Mouse (Mus musculus) naive thymus-derived CD4-positive, alpha-beta T cell, adult 2 months (primary cell): Measurements from ENCODE around the gene Cdc20b.

Experiments
- DNase-seq: peaks from one replicate; pipeline ENCODE4 v3.0.0-alpha.2; 2011; ENCODE audit warnings: low read depth

The Cdc20b gene

GRCm38 (mm10) chr13:113034950-113035421 lies at the start of gene Cdc20b:
Cdc20b (plus strand) TSS chr13:113035111.
- peak; percentile 87 for DNase-seq

DNA sequence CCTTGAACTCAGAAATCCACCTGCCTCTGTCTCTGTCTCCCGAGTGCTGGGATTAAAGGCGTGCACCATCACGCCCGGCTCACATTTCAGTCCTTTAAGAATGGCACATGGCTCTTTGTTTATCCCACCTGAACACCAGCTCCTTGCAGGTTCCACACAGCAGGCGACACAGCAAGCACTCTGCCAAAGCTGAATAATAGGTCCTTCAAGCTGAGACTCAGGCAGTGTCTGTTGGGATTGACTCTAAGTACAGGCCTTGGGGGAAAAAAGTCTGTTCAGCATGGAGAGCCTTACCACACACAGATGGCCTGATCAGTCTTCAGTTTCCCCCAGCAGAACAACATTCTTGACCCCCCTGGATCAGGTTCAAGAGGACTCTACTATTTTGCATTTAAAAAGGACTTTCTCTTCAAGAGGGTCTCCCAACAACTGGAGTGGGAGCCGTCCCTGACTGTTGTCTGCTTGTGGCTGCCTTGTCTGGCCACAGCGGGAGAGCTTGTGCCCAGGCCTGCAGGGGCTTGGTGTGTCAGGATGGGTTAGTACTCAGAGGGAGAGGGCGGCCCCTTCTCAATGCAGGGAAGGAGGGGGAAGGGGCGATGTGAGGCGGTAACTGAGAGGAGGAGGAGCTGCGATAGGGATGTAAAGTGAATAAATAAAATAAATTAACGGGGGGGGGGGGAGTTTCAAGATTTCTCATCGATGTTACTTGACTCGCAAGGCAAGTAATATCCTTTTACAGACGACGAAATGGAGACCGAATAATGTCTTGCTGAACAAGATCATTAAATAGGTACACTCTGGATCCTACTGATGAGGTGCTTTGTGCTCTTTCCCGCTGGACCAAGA lies 49.1 kb upstream of the Cdc20b start:
- DNase-seq, result no peak

DNA sequence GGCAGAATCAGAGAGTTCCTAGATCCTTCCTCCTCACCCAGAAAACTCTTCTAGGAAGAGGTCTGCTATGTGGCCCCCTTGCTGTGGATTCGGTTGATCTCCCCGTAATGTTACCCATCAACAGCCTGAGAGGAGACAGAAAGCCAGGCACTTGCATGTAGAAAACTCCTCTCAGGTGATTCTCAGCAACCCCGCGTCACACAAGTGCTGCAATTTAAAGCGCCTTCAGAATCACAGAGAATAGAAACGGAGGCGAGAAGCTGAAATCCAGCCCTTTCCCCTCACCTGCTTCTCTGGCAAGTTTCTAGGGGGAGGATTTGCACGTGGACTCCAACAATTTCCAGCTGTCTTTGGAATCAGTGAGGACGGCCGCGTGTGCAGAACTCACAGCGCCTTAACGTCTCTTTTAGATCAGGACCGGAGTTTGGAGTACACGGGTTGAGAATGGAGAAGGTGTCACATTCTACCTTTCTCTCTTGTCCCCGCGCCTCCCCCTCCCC lies 48.4 kb upstream of the Cdc20b start:
- peak; percentile 36 for DNase-seq

DNA sequence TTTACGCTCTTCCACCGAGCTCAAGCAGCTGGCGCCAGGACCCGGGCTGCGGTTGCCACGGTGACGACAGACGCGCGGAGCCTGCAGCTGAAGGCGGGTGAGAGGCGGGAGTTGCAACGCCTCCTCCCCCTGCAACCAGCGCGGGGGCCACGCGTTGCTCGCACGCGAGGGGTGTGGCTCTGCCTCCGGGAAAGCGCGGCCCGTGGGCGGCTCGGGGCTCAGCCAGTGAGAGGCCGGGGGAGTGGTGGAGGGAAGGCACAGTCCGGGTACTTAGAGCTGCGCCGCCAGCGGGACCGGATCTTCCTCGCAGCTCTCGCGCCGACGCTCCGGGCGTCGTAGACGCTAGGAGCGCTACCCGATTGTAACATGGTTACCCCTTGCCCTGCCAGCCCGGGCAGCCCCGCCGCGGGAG lies 47.4 kb upstream of the Cdc20b start, which contains the start of gene Ccno:
TSS of gene Ccno (plus strand) at position 271 of the 412 bp plus-strand sequence.
- DNase-seq, result peak; percentile 96

DNA sequence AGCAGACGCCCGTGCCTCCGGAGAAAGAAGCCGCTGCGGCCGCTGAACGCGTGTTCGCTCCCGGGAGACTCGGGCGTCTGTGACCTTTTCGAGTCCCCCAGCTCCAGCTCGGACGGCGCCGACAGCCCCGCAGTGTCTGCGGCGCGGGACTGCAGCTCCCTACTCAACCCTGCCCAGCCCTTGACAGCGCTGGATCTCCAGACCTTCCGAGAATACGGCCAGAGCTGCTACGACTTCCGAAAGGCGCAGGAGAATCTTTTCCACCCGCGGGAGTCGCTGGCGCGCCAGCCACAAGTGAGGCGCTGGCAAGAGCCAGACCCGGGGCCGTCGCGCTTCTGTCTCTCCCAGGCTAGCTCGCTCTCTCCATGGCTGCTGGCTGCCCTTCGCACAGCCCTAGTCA lies 46.9 kb upstream of the Cdc20b start:
- DNase-seq, result no peak

- DNase-seq, result peak; percentile 49
These were observed 46.0 kb upstream of the Cdc20b start for GRCm38 (mm10) chr13:112988866-112989265.

DNA sequence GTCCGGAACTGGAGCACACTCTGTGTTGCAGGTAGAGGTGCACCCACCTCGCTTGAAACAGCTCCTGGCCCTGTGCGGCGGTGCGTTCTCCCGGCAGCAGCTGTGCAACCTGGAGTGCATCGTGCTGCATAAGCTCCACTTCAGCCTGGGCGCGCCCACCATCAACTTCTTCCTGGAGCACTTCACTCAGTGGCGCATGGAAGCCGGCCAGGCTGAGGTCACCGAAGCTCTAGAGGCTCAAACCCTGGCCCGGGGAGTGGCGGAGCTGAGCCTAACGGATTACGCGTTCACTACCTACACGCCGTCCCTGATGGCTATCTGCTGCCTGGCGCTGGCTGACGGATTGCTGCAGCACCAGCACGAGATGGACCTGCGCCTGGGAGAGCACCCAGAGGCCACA lies 45.4 kb upstream of the Cdc20b start:
- DNase-seq, result no peak

- no peak for DNase-seq
These were observed 44.6 kb upstream of the Cdc20b start for GRCm38 (mm10) chr13:112990346-112990745.

- peak; percentile 56 for DNase-seq
These were observed 41.3 kb upstream of the Cdc20b start, which contains the start of gene Mcidas for GRCm38 (mm10) chr13:112993531-112994152. Mcidas (plus strand) TSS chr13:112993845.

GRCm38 (mm10) chr13:112994191-112994590 lies 40.7 kb upstream of the Cdc20b start:
- peak; percentile 86 for DNase-seq

GRCm38 (mm10) chr13:112996407-112996806 lies 38.5 kb upstream of the Cdc20b start:
- no peak for DNase-seq

- DNase-seq, result no peak
These were observed 37.5 kb upstream of the Cdc20b start for GRCm38 (mm10) chr13:112997369-112997768.

DNA sequence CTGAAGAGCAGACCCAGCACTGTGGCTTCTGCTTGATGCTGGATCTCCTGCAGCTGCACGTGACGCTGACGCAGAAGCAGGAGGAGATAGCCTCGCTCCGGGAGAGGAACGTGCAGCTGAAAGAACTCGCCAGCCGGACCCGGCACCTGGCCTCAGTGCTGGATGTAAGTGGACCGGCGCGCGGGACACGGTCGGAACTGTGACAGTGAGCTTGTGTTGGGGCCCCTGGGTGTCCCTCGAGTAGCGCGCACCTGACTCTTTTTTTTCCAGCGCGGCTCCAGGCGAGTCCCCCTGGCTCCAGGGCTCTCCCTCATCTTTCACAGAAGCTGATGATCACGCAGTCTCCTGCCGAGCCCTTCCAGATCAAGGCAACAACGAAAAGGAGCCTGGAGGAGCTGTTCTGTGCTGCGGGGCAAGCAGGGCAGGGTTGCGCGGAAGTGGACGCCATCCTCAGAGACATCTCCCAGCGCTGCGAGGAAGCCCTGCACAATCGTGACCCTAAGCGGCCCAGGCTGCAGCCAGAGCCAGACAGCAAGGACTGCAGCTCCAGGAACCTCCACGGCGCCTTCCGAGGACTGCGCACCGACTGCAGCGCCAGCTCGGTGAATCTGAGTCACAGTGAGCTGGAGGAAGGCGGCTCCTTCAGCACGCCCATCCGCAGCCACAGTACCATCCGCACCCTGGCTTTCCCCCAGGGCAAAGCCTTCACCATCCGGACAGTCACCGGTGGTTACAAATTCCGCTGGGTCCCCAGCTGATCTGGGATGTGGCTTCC lies 36.3 kb upstream of the Cdc20b start:
- peak; percentile 47 for DNase-seq

DNA sequence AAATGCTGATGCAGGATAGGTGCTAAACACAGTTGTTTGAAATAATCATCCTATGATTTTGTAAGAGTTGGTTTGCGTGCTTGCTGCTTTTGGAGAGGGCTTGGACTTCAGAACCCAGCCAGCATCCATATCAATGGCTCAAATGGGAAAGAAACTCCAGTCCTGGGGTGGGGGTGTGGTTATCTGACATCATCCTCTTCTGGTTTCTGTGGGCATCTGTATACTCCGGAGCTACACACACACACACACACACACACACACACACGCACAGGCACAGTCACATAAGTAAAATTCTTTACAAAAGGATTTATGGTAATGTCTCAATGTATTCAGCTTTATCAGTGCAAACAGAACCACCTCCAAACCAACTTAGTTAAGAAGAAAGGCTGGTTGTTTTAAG lies 34.8 kb upstream of the Cdc20b start:
- no peak for DNase-seq

- no peak for DNase-seq
These were observed 34.2 kb upstream of the Cdc20b start for GRCm38 (mm10) chr13:113000576-113001318.

- DNase-seq, result no peak
These were observed 22.2 kb upstream of the Cdc20b start for GRCm38 (mm10) chr13:113012683-113013082.

DNA sequence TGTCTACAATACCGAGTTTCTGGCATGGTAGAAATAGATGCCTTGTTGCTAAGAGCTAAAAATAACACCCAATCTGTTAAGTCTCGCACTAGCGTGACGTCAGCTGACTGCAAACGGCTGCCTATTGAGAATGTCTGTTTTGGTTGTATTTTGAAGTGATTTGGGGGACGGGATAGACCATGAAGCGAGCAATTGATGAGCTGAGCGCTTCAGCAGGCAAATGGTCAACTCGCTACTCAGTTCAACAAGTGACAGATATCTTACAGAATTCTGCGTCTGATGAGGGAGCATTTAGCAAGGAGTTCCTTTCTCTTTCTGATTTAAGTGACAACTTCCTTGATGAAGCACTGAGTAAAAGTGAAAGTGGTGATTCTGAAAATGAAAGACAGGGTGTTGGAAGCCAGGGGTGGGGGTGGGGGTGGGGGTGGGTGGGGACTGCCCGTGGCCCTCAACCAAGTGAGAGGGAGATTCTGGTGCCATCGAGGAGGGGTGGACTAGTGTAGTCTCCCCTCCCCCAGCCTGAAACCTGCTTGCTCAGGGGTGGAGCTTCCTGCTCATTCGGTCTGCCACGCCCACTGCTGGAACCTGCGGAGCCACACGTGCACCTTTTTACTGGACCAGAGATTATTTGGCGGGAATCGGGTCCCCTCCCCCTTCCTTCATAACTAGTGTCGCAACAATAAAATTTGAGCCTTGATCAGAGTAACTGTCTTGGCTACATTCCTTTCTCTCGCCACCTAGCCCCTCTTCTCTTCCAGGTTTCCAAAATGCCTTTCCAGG lies 21.5 kb upstream of the Cdc20b start:
- DNase-seq, result peak; percentile 88

DNA sequence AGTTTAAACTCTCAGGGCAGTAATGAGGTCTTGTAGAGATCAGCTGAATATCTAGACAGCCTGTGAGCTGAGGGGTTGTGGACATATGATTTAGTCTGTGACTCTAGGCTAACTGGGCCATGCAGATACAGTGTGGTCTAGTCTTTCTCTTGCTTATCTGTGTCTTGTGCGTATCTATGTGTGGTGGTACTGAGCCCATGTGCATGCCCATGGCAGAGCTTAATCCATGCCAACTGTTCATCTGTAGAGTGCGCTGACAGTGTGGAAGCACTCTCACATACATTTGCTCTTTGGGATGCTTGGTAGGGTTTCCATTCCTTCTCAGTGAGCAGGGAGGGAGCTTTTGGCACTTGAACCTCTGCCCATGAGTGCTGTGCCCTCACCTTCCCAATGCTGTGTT lies 13.4 kb upstream of the Cdc20b start:
- DNase-seq, result no peak

DNA sequence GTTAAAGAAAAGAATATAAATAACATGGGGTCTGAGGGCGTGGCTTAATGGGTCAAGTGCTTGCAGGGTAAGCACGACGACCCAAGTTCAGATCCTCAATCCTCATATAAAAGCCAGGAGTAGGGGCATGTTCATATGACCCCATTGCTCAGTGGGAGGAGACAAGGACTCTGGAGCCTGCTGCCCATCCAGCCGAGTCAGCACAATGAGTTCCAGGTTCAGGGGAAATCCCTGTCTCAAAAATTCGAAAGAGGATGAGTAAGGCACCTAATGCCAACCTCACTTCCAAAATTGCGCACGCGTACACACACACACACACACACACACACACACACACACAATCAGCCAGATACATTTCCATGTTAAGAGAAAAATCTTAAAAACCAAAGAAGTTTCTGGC lies 12.4 kb upstream of the Cdc20b start:
- DNase-seq, result no peak

GRCm38 (mm10) chr13:113023274-113024143 lies 11.4 kb upstream of the Cdc20b start:
- DNase-seq, result peak; percentile 60
